Mouse (Mus musculus) mouse trophoblast stem cell (cell line): ENCODE results near the gene Pbld1.

ENCODE experiments used
- in situ Hi-C, 2 experiments: fragments of 300-500 bp; cut with MseI, MboI; formaldehyde crosslinking; loops; 2 replicates in 1 of 2; 3 replicates in 1 of 2; pipeline ENCODE4 v1.15.1; 2025

Pbld1 gene

DNA sequence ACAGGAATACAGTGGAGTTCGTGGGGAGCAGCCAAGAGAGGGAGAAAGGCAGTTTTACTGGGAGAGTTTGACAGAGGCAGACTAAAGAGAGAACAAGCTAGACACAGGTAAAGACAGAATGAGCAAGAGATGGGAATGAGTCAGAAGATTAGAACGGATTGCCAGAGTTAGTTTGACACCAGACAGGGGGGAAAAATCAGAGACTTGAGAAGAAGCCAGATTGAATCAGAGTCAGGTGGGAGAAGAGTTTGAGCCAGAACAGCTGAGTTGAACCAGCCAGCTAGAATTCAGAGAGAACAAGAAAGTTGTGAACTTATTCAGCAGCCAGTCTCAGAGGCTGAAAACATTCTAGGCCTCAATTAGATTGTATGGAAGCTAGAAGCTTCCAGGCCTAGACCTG lies at the start of gene Pbld1:
Gene Pbld1, plus strand, starts transcription at position 301 of the 400 bp plus-strand sequence.
- in situ Hi-C loops = no loop called here

GRCm38 (mm10) chr10:63010268-63010667 lies 49.7 kb upstream of the Pbld1 start:
- in situ Hi-C loops = no loop called here

DNA sequence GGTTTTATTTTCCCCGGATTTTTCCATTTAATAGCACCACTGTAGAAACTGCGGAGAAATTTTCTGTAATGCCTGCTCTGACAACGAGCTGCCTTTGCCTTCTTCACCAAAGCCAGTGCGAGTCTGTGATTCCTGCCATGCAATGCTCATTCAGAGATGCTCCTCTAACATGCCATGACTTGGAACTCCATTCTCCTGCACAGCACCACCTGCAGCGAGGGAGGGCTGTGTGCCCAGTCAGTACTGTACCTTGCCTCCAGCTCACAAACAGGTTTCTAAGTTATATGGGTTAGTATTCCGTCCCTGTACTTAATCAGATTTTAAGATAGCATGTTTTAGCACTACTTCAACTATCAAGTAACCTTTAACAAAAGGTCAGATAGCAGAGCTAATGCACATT lies 48.4 kb upstream of the Pbld1 start:
- in situ Hi-C loops = no loop called here

DNA sequence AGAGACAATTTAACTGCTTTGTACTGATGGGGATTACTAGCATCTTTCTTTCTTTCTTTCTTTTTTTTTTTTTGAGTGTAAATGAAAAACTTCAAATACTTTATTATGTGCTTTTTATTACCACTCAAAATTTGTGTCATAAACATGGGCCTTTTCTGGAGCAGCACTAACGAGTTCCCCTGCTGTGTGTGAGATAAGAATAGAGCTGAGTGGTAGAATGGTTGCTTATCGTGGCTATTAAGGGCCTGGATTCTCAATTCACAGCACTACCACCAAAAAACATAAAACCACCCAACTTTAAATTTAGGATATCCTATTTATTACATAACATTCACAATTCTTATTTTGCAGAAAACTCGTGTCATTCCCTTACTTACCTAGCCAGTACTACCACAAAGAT lies 46.5 kb upstream of the Pbld1 start:
- in situ Hi-C loops = no loop called here

GRCm38 (mm10) chr10:63014168-63014567 lies 45.8 kb upstream of the Pbld1 start:
- in situ Hi-C loops = no loop called here

DNA sequence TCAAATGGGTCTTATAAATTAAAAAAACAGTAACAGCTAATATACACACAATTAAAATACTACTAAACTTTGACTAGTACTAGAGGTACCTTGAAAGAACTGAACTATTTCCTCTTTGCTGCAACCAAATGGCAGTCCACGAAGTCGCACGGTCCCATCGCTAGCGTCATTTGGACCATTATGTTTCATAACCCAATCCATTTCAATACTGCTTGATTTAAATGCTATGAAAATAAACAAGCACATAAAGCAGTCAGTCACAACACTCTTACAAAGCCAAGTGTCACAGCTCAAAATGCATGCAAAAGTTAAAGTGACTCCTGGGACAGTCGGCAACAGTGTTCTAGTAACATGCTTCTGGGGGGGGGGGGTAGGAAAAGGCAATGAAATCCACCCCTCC lies 40.7 kb upstream of the Pbld1 start:
- in situ Hi-C loops = no loop called here

- in situ Hi-C loops = no loop called here
Measured at GRCm38 (mm10) chr10:63021702-63022101, 38.3 kb upstream of the Pbld1 start.

DNA sequence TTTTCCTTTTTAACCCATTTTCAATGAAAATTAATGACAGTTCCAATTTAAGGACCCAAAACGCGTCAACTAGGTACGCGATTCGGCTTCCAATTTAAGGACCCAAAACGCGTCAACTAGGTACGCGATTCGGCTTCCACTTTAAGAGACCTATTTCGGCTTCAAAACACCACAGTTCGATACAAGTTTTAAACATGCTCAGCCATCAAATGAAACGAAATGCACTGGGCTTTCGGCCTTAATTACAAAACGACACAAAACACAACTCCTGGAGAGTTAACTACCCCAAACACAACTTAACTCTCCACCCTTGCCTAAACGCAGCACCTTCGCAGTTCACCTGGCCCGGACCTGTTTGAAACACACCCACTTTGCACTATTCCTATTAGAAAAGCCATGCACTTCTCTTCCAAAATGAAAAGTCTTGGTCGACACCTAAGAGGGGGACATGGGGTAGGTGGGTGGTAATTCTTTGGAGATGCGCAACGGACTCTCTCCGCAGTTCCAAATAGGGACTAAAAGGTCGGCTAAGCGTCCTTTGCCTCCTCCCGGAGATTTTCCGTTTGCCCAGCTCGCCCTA lies 37.3 kb upstream of the Pbld1 start:
- in situ Hi-C loops = no loop called here

GRCm38 (mm10) chr10:63023121-63023748 lies 36.7 kb upstream of the Pbld1 start:
- in situ Hi-C loops = no loop called here

- in situ Hi-C loops = no loop called here
Measured at GRCm38 (mm10) chr10:63023749-63024579, 36.0 kb upstream of the Pbld1 start, which contains the start of the genes Hnrnph3 and Pbld2. Hnrnph3 (minus strand) TSS chr10:63024217. Pbld2 (plus strand) TSS chr10:63024315.

DNA sequence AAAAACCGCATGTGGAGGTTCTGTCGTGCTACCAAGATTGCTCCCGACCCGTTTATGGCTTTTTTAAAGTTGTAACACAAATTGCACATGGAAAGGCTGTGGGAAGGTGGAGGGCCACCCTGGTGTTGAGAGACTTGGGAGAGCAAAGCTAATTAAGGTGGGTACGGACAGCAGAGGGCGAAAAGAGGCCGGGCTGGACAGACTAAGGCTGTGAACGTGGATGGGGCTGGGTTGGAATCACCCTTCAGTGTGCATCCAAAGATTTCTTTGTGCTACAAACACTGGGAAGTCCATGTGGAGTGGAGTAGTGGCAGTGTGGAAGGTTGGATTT lies 35.4 kb upstream of the Pbld1 start:
- in situ Hi-C loops = no loop called here

- in situ Hi-C loops = no loop called here
Measured at GRCm38 (mm10) chr10:63025016-63025415, 34.9 kb upstream of the Pbld1 start.

- in situ Hi-C loops = no loop called here
Measured at GRCm38 (mm10) chr10:63025491-63026011, 34.4 kb upstream of the Pbld1 start.

GRCm38 (mm10) chr10:63026156-63026794 lies 33.7 kb upstream of the Pbld1 start:
- in situ Hi-C loops = no loop called here

- in situ Hi-C loops = no loop called here
Measured at GRCm38 (mm10) chr10:63026795-63027160, 33.2 kb upstream of the Pbld1 start.

- in situ Hi-C loops = no loop called here
Measured at GRCm38 (mm10) chr10:63027376-63028161, 32.4 kb upstream of the Pbld1 start.

- in situ Hi-C loops = no loop called here
Measured at GRCm38 (mm10) chr10:63028396-63028795, 31.6 kb upstream of the Pbld1 start.

DNA sequence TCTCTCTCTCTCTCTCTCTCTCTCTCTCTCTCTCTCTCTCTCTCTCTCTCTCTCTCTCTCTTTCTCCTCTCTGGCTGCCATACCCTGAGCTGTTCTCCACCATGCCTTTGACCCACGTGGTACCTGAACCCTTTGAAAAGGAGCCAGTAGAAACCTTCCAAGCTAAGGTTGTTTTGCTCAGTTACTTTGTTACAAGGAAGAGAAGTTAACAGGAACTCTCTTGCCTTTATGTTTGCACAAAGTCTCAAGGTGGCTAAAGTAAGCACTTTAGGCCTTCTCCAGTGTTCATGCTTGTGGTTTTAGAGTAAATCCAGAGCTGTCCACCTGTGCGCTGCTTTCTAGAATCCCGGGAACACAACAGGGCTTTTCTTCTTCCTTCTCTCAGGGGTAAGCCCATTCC lies 27.7 kb upstream of the Pbld1 start:
- in situ Hi-C loops = no loop called here

GRCm38 (mm10) chr10:63032956-63033355 lies 27.0 kb upstream of the Pbld1 start:
- in situ Hi-C loops = no loop called here

- in situ Hi-C loops = no loop called here
Measured at GRCm38 (mm10) chr10:63038571-63039320, 21.2 kb upstream of the Pbld1 start.
